Mouse (Mus musculus) bone marrow macrophage, adult 2 months (primary cell): ENCODE results near the gene Tcf7l1.

Source experiments
- CTCF ChIP-seq: IDR thresholded peaks from 2 replicates; pipeline ENCODE4 v1.5.1; 2012; ENCODE audit warnings: low read depth, mild to moderate bottlenecking, low read length, moderate library complexity
- POLR2A ChIP-seq: IDR thresholded peaks from 2 replicates; pipeline ENCODE4 v1.6.1; 2012; ENCODE audit warnings: mild to moderate bottlenecking, low read depth, low read length, borderline replicate concordance

- TF ChIP-seq CTCF = no peak
- TF ChIP-seq POLR2A = no peak
Measured at GRCm38 (mm10) chr6:72747814-72748213, 41.2 kb downstream of the Tcf7l1 start.
